Mouse (Mus musculus) forebrain, embryonic 14.5 days (tissue): ENCODE measurements around the gene Cmpk1. TPM values are rescaled to one million over a fixed set of nuclear protein-coding genes. Genes with fewer than 3 reads are reported as not detected.
A peak's percentile ranks its signal among the peaks of the same experiment; 100 is the strongest.

Source experiments
- ATAC-seq: fragments of 200-750 bp; cut with Nextera tagmentation; 2 replicates; pipeline ENCODE4 v1.8.0; 2017; ENCODE audit warnings: mild to moderate bottlenecking, moderate library complexity
- DNase-seq: peaks from one replicate; pipeline ENCODE4 v3.0.0-alpha.2; 2015; ENCODE audit warnings: low spot score
- H3K27ac ChIP-seq: fragments of 300-500 bp; sonication (generic); 2 replicates; pipeline ENCODE4 v1.5.1; 2014; ENCODE audit warnings: low read depth, mild to moderate bottlenecking, control low read depth, low read length, moderate library complexity
- H3K27me3 ChIP-seq: fragments of 300-500 bp; sonication (generic); replicated peaks from 2 replicates; pipeline ENCODE4 v1.6.1; 2014; ENCODE audit warnings: low read length, control low read depth, mixed read lengths; ENCODE audit not compliant: control insufficient read depth, insufficient read depth
- H3K36me3 ChIP-seq: fragments of 300-500 bp; sonication (generic); 2 replicates; pipeline ENCODE4 v1.6.1; 2014; ENCODE audit warnings: low read length, control low read depth; ENCODE audit not compliant: control insufficient read depth, insufficient read depth
- H3K4me1 ChIP-seq: fragments of 300-500 bp; sonication (generic); 2 replicates; pipeline ENCODE4 v1.6.1; 2014; ENCODE audit warnings: antibody characterized with exemption, low read length, control low read depth; ENCODE audit not compliant: control insufficient read depth, insufficient read depth
- H3K4me2 ChIP-seq: fragments of 300-500 bp; sonication (generic); 2 replicates; pipeline ENCODE4 v1.6.1; 2014; ENCODE audit warnings: mild to moderate bottlenecking, control low read depth, low read length
- H3K4me3 ChIP-seq: fragments of 300-500 bp; sonication (generic); 2 replicates; pipeline ENCODE4 v1.5.1; 2014; ENCODE audit warnings: low read depth, low read length, control low read depth
- H3K9ac ChIP-seq: fragments of 300-500 bp; sonication (generic); 2 replicates; pipeline ENCODE4 v1.6.1; 2014; ENCODE audit warnings: mild to moderate bottlenecking, low read length, control low read depth, moderate library complexity
- H3K9me3 ChIP-seq: fragments of 300-500 bp; sonication (generic); replicated peaks from 2 replicates; pipeline ENCODE4 v1.6.1; 2016; ENCODE audit warnings: low read length, control low read depth, mixed read lengths; ENCODE audit not compliant: control insufficient read depth
- WGBS: fragments of 180-500 bp; shearing (Covaris S2); extraction: QIAGEN DNeasy Blood & Tissue Kit; methylation state at CpG from one replicate; pipeline ENCODE4 v1.1.7; 2014; 5-methylcytosine and 5-hydroxymethylcytosine counted together
- polyA plus RNA-seq: library from polyadenylated mRNA; unstranded; fragments of >200 nt; fragmentation: Nextera tagmentation; extraction: Ambion mirVana; gene quantifications from 2 replicates; pipeline ENCODE4 v1.2.1, GENCODE M21; 2014

Cmpk1 gene
- polyA plus RNA-seq, 1 experiment from 2014 or later: 165 TPM

- Histone ChIP-seq H3K4me1 (peaks cover 3% of the 10 kb centered on the region), H3K27me3 (peaks cover 90% of the 10 kb centered on the region), H3K9me3 (no peaks in the 10 kb centered on the region), H3K4me3 (no peak overlapping the region), H3K27ac (no peak overlapping the region), H3K4me2 (no peak overlapping the region), H3K9ac (no peak overlapping the region), H3K36me3 (no peaks in the 10 kb centered on the region)
- under 1% methylated on average over 13 of the region's 13 CpGs for WGBS
- ATAC-seq: peak; percentile 33
- DNase-seq: peak; percentile 81
Observed at GRCm38 (mm10) chr4:114913594-114913962, 73.5 kb downstream of the Cmpk1 start.

- DNase-seq (no peak), ATAC-seq (no peak)
- Histone ChIP-seq H3K27me3 (peaks cover 91% of the 10 kb centered on the region), H3K9me3 (no peaks in the 10 kb centered on the region), H3K4me1 (peaks cover 9% of the 10 kb centered on the region), H3K27ac (no peak overlapping the region), H3K4me2 (no peak overlapping the region), H3K9ac (no peak overlapping the region), H3K4me3 (no peak overlapping the region), H3K36me3 (no peaks in the 10 kb centered on the region)
- WGBS: 2% methylated on average over 35 of the region's 35 CpGs
Observed at GRCm38 (mm10) chr4:114912705-114913593, 74.1 kb downstream of the Cmpk1 start.

DNA sequence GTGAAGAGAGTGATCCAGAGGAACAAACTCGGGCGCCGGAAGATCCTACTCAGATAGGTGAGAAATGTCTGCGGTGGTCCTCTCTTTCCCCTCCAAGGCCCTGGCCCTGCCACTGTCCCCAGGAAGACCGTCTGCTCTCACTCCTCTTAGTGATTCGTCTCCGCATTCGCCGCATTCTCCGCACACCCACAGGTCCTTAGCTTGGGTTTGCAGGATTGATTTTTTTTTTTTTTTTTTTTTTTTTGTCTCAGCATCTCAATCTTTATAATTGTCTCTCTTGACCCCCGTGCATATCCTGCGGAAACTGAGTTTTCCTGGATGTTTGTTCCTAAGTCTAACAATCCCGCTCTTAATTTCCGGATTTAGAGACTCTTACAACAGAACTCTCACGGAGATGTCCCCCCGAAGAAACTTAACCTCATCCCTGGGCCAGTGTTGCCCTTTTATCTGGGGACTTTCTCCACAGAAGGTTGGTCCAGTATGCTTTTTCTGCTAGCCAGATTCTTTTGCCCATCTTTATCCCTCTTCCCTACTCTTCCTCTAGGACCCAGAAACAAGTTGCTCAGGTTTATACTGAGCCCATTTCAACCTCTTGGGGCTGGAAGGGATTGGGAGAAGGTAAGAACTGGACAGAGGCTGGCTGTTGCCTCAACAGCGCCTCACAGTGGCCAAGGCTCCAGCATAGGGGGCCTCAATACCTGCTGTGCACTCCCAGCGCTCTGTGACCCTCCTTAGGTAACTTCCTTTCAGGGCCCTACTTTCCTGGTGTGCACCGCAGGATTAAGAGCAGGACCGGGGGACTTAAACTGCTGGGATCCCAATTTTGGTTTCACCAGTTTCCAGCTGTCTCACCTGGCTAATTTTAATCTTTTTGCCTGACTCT, 77.2 kb downstream of the Cmpk1 start:
- Histone ChIP-seq H3K9ac (no peak overlapping the region), H3K36me3 (no peaks in the 10 kb centered on the region), H3K4me3 (peak overlapping the region; percentile 39; the same call in 1 of the 2 replicates), H3K4me1 (peaks cover 9% of the 10 kb centered on the region), H3K9me3 (no peaks in the 10 kb centered on the region), H3K27me3 (peaks cover 97% of the 10 kb centered on the region), H3K27ac (no peak overlapping the region), H3K4me2 (peak overlapping the region; percentile 62; the same call in 1 of the 2 replicates)
- no peak for ATAC-seq
- DNase-seq: no peak
- 2% methylated on average over 20 of the region's 20 CpGs for WGBS

Other genes starting within 250 kb of the Cmpk1 start
- not detected in 2 replicates for gene Gm12830, start 165.5 kb downstream of the Cmpk1 start, polyA plus RNA-seq
- gene Foxd2, start 78.4 kb downstream of the Cmpk1 start, polyA plus RNA-seq: 0.27 and 0.38 TPM in 2 replicates
- gene Foxe3, start 61.2 kb downstream of the Cmpk1 start, polyA plus RNA-seq: not detected in 2 replicates
- gene Stil, start 12.9 kb upstream of the Cmpk1 start, polyA plus RNA-seq: 8.2 and 8.8 TPM in 2 replicates
- gene Tal1, start 69.2 kb upstream of the Cmpk1 start, polyA plus RNA-seq: 1.0 and 1.1 TPM in 2 replicates
- 0.65 and 0.70 TPM in 2 replicates for gene Pdzk1ip1, start 101.5 kb upstream of the Cmpk1 start, polyA plus RNA-seq
- gene Cyp4x1, start 147.0 kb upstream of the Cmpk1 start, polyA plus RNA-seq: 2.5 and 4.0 TPM in 2 replicates